Mouse (Mus musculus) cortical plate, adult 2 months (tissue): ENCODE measurements around the gene Slc9a6. TPM values are rescaled to one million over a fixed set of nuclear protein-coding genes. Genes with fewer than 3 reads are reported as not detected.

ENCODE experiments used
- H3K27ac ChIP-seq: fragments of 200-500 bp; 2 replicates; pipeline ENCODE4 v1.5.1; 2012; ENCODE audit warnings: low read length, control low read depth, inconsistent platforms; ENCODE audit not compliant: insufficient read depth
- H3K4me1 ChIP-seq: fragments of 200-500 bp; 2 replicates; pipeline ENCODE4 v1.6.1; 2011; ENCODE audit warnings: low read length; ENCODE audit not compliant: control insufficient read depth, insufficient read depth
- H3K4me3 ChIP-seq: fragments of 200-500 bp; 2 replicates; pipeline ENCODE4 v1.5.1; 2011; ENCODE audit warnings: mild to moderate bottlenecking, low read length, control low read depth; ENCODE audit not compliant: insufficient read depth
- CTCF ChIP-seq: fragments of 200-500 bp; IDR thresholded peaks from 2 replicates; pipeline ENCODE4 v1.5.1; 2011; ENCODE audit warnings: mild to moderate bottlenecking, control low read depth, low read length; ENCODE audit not compliant: insufficient read depth; ENCODE audit errors: extremely low read depth
- POLR2A ChIP-seq: fragments of 200-500 bp; IDR thresholded peaks from 2 replicates; pipeline ENCODE4 v1.6.1; 2011; ENCODE audit warnings: mild to moderate bottlenecking, low read length, control low read depth; ENCODE audit not compliant: insufficient read depth; ENCODE audit errors: extremely low read depth
- polyA plus RNA-seq: library from polyadenylated mRNA; depleted of rRNA; stranded (reverse); fragments of >200 nt; gene quantifications from 2 replicates; pipeline ENCODE4 v1.2.3, GENCODE M21; 2012

The Slc9a6 gene
- polyA plus RNA-seq, 1 experiment: 78.0 TPM

DNA sequence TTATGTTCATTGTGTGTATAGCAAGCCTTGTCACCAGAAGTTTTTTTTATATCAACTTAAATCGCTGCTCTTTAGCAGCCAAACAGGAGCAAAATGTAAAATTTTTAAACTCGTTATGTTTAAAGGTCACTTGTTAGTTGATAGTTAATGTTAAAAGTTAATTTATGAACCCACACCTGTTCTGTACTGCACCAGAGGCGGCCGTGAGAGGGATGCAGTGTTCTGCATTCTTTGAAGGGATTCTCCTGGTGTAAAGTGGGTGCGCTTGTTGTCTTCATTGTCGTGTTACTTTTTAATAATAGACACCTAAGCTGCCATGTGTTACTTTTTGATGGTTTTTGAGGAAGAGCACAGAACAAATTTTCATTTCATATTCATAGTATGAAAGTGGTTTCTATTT lies 52.8 kb downstream of the Slc9a6 start:
- TF ChIP-seq CTCF (no peak), POLR2A (no peak)
- H3K4me3 ChIP-seq: no peak overlapping the region

DNA sequence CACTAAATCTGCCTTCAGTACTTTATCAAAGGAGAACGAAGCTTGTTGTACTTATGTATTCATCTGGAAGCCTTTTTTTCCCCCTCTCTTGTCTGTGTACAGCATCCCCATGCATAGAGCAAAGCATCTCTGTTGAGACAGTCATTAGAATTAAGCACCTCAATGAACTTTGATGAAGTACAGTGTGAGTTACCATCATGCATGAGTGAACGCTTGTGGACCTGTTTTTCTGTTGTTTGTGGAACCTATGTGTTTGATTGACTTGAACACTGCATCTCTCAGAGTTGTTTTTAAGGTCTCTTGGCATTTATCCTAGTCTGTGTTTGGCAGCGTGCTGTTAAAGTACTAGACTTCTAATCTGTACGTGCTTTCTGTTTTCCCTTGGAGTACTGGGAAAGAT lies 53.8 kb downstream of the Slc9a6 start:
- H3K27ac ChIP-seq: no peak overlapping the region
- TF ChIP-seq CTCF: no peak
- TF ChIP-seq POLR2A: no peak
- no peak overlapping the region for H3K4me3 ChIP-seq
- peaks cover 3% of the 10 kb centered on the region; the same call in 1 of the 2 replicates for H3K4me1 ChIP-seq

More for the DNA sequence above, 52.8 kb downstream of the Slc9a6 start:
- Histone ChIP-seq H3K27ac (no peak overlapping the region), H3K4me1 (peaks cover 2% of the 10 kb centered on the region; the same call in 1 of the 2 replicates)

DNA sequence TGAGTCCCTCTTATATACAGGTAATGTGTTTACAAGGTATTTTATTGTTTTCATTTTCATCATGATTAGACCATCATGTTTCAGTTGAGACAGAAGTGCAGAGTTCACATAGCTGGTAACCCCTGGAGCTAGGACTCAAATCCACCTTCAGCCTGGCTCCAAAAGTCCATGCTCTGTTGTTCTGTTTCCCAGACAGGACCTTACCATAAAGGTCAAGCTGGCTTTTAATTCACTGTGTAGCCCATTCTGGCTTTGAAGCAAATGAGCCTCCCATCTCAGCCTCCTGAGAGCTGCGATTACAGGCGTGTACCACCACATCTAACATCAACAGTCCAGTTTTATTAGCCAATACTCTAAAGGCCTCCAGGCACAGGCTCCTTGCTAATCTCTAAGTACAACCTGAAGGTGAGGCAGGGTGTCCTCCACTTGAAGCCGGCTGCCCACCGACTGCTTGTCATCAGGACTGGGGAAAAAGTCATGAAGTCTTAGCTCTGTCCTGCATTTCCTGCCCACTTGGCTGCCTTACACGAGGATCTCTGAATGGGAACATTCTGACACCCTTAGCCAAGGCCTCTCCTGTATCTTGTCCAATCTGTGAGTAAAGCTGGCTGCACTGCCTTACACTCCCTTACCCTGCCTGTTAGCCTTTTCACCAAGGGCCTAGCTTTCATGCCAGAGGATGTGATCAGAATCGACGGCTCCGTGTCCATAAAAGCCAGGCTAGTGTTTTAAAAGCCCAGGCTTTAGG lies 55.8 kb downstream of the Slc9a6 start:
- TF ChIP-seq CTCF (no peak), POLR2A (no peak)
- H3K27ac ChIP-seq: no peak overlapping the region
- H3K4me3 ChIP-seq: no peak overlapping the region
- peaks cover 3% of the 10 kb centered on the region; the same call in 1 of the 2 replicates for H3K4me1 ChIP-seq

DNA sequence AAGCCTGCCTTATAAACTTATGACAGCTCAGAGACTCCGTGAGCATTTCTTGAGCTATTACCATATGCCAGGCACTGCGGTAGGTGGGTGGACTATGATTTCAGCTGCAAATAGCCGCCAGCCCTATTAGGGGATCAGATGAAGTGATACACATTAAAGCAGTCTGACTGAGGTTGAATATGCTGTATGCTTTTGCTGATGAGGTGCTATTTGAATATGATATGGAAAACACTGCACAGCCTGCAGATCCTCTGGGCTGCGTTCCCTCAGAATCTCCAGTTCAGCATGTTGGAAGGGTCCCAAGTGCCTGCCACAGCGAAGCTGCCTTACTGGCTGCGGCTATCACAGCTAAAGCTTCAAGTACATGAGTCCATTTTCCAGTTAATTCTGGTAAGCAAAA lies 57.7 kb downstream of the Slc9a6 start:
- Histone ChIP-seq H3K4me1 (peaks cover 3% of the 10 kb centered on the region; the same call in 1 of the 2 replicates), H3K4me3 (no peak overlapping the region), H3K27ac (no peak overlapping the region)
- TF ChIP-seq POLR2A (no peak), CTCF (no peak)

DNA sequence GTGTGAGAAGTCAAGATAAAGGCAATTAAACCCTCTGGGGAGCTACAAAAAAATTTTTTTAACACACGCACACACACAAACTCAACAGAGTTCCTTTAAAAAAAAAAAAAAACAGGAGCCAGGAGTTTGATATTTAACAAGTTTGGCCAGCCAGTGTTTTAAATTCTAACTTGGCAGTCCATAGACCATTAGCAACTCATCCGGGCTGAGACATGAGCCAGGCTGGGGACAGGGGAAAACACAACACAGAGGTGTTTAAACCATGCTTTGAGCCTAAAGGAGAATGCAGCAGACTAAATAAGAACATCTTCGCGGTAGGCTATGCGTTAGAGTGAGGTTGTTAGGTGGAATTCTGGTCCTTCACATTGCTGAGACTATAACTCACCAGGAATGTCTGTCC lies 58.5 kb downstream of the Slc9a6 start:
- H3K27ac ChIP-seq: no peak overlapping the region
- no peak overlapping the region for H3K4me3 ChIP-seq
- H3K4me1 ChIP-seq: peaks cover 3% of the 10 kb centered on the region; the same call in 1 of the 2 replicates
- TF ChIP-seq CTCF: no peak
- TF ChIP-seq POLR2A: no peak

DNA sequence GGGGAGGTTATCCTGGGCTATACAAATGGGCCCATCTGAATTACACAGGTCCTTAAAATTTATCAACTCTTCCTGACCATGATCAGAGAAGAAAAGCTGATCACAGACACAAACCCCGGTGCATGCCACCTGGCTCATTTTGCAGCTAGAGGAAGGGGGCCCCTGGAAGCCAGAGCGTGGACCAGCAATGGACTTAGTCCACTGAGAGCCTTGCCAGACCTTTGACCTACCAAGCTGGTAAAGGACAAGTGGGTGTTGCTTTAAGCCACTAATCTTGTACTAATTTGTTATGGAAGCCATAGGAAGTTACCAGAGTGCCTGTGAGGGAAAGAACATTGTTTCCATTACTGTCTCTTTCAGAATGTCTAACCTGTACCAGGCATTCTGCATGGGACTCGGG lies 58.9 kb downstream of the Slc9a6 start:
- Histone ChIP-seq H3K4me1 (peaks cover 3% of the 10 kb centered on the region; the same call in 1 of the 2 replicates), H3K27ac (no peak overlapping the region), H3K4me3 (no peak overlapping the region)
- TF ChIP-seq CTCF: no peak
- TF ChIP-seq POLR2A: no peak

DNA sequence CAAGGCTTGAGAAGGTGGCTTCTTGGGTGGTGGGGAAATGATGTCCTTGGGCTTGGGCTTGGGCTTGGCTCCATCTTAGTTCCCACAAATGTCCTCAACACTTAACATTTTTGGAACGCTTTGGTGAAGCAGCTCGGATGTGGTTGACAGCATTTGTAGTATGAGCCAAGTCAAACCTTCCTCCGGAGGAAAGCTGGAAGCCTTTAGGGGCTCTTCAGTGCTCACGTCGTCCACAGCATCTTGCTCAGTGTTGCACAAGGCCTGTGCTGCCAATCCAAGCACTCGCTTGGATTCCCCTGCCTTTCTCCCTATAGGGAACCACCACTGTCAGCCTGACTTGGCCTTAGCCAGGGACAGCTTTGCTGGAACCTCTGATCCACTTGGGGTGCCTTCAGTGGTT lies 66.0 kb downstream of the Slc9a6 start:
- no peak for TF ChIP-seq CTCF
- TF ChIP-seq POLR2A: no peak
- Histone ChIP-seq H3K27ac (no peak overlapping the region), H3K4me3 (no peak overlapping the region), H3K4me1 (no peaks in the 10 kb centered on the region)

DNA sequence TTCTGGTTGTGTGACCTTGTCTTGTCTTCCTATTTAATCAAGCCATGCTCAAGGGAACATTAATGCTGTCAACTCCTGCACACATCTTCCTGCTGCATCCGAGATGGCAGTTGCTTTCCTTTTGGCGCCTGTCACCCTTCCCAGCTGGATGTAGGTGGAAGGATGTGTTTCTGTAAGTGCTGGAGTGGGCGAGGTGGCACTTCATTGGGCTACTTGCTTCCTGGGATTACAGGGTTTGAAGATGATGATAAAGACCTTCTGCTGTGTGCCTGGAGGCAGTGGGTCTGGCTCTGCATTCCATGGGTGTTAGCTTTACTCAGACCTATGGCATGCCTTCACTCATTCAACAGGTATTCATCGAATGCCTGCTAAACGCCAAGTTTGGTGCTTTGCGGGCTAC lies 68.2 kb downstream of the Slc9a6 start:
- no peak overlapping the region for H3K4me3 ChIP-seq
- TF ChIP-seq POLR2A: no peak
- no peak for TF ChIP-seq CTCF
- H3K27ac ChIP-seq: no peak overlapping the region
- no peaks in the 10 kb centered on the region for H3K4me1 ChIP-seq

DNA sequence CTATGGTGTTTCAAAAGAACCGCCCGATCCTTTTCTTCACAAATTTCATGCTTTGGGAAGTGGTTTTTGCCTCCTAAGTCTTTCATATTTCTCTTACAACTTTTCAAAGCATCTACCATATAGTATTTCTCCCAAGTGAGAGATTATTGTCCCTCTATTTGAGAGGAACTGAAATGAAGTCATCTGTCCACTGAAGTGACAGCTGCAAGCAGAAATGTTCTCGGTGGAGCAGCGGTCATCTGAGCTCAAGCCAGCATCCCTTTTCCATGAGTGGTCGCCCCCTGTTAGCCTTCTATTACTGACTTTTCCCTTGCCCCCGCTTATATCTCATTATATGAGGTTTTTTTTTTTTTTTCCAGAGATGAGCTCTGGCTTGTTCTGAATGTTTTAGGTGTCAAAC lies 69.5 kb downstream of the Slc9a6 start:
- TF ChIP-seq CTCF: no peak
- no peak for TF ChIP-seq POLR2A
- Histone ChIP-seq H3K4me1 (no peaks in the 10 kb centered on the region), H3K4me3 (no peak overlapping the region)

DNA sequence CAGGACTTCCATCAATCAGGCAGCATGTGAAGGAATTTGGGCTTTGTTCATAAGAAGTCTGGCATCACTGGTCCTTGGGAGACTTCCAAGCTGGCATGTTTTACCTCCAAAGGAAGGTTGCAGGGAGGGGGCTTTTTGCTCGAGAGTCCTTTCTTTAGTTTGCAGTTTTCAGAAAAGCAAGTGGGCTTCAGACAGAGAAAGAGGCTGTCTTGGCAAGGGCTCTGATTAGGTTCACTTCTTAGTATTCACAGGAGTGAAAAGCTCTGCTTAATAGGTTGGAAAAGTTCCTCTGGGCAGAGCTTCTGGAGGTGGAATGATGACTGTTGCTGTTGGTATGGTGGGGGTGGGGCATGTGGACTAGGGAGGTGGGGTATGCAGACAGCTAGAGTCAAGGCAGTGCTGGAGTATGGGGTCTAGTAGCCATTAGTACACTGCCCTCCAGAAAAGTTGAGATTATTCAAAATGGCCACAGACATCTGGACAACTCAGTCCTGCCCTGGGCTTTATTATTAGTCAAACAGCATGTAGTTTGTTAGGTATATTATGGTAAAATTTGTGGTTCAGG lies 72.7 kb downstream of the Slc9a6 start:
- Histone ChIP-seq H3K4me1 (no peaks in the 10 kb centered on the region), H3K27ac (no peak overlapping the region), H3K4me3 (no peak overlapping the region)
- TF ChIP-seq CTCF: no peak
- no peak for TF ChIP-seq POLR2A

More for the DNA sequence above, 69.5 kb downstream of the Slc9a6 start:
- no peak overlapping the region for H3K27ac ChIP-seq
